ENCODE assay signal across 20 mouse cellular contexts in genomic region chr9:16363713-16364112, GRCm38 (mm10).
DNase-seq lines count a peak whose midpoint lies in the region; ATAC-seq and TF ChIP-seq lines count a peak whose summit lies in the region.
"Had no signal": no experiment of that assay in that cellular context is flagged by ENCODE, and none has a peak within 500 bp of the region (broad histone marks: within the 10 kb centered on the region; RNA-seq: fewer than 3 reads in every experiment).

No protein-coding gene starts in this region.

- H3K4me1 ChIP-seq in kidney, adult 2 months (ENCODE audit: control insufficient read depth, insufficient read depth, low read length): no peaks in the 10 kb centered on the region
- H3K4me1 ChIP-seq in kidney, embryonic 14.5 days (ENCODE audit: control insufficient read depth, insufficient read depth, low read length): no peaks in the 10 kb centered on the region
- H3K4me1 ChIP-seq in limb, embryonic 10.5 days: peaks cover 6% of the 10 kb centered on the region

- H3K9ac ChIP-seq in kidney, embryonic 14.5 days (ENCODE audit: low read depth, low read length): no peak overlapping the region
- H3K9ac ChIP-seq: embryonic facial prominence, embryonic 12.5 days; forebrain, embryonic 13.5 days; forebrain, embryonic 15.5 days had no signal

- TF ChIP-seq POLR2A in kidney, adult 2 months (IDR thresholded peaks at IDR 0.05; ENCODE audit: low read depth, low read length): no peak

- no peak overlapping the region for H3K4me2 ChIP-seq in kidney, embryonic 14.5 days (replicated peaks; ENCODE audit: low read depth, low read length)
- H3K4me2 ChIP-seq: embryonic facial prominence, embryonic 12.5 days; forebrain, embryonic 13.5 days; forebrain, embryonic 15.5 days had no signal

- H3K27me3 ChIP-seq in kidney, adult 2 months (replicated peaks; ENCODE audit: control insufficient read depth, insufficient read depth, low read length): no peaks in the 10 kb centered on the region
- no peaks in the 10 kb centered on the region for H3K27me3 ChIP-seq in kidney, embryonic 14.5 days (ENCODE audit: control insufficient read depth, insufficient read depth, low read length)
- H3K27me3 ChIP-seq in limb, embryonic 10.5 days (ENCODE audit: low read depth, poor library complexity, severe bottlenecking): no peaks in the 10 kb centered on the region
- H3K27me3 ChIP-seq: embryonic facial prominence, embryonic 12.5 days; forebrain, embryonic 13.5 days; forebrain, embryonic 15.5 days had no signal

- 85% methylated on average over 3 of the region's 3 CpGs for WGBS in kidney, adult 2 months
- WGBS in kidney, embryonic 14.5 days: 88% methylated on average over 3 of the region's 3 CpGs
- WGBS in limb, embryonic 10.5 days: 86% methylated on average over 3 of the region's 3 CpGs

- H3K27ac ChIP-seq in kidney, adult 2 months (ENCODE audit: insufficient read depth, low read depth, low read length): no peak overlapping the region
- H3K27ac ChIP-seq in kidney, embryonic 14.5 days (ENCODE audit: low read depth, low read length): no peak overlapping the region
- no peak overlapping the region for H3K27ac ChIP-seq in limb, embryonic 10.5 days
- H3K27ac ChIP-seq: embryonic facial prominence, embryonic 10.5 days; embryonic facial prominence, embryonic 12.5 days; forebrain, embryonic 13.5 days; forebrain, embryonic 15.5 days had no signal

- peak; percentile 2 for DNase-seq in kidney, adult 2 months
- no peak for DNase-seq in layer of hippocampus, adult 8-10 months (ENCODE audit: low spot score in 2 of 2)
- DNase-seq in limb, embryonic 10.5 days (ENCODE audit: low spot score): no peak
- DNase-seq: adrenal gland, adult 8-10 months; adrenal gland, postnatal 14 days; adrenal gland, postnatal 36 days; cerebellum, adult 11 months; cerebellum, adult 18-20 months; cerebellum, adult 8-10 months; cerebellum, adult 9-11 months; cerebellum, postnatal 14 days; cerebellum, postnatal 36 days had no signal

- no peak for ATAC-seq in kidney, embryonic 14.5 days (ENCODE audit: low FRiP score, low TSS enrichment)
- peak; percentile 96 for ATAC-seq in common myeloid progenitor, adult 5-6 weeks (replicated peaks; ENCODE audit: low read depth, poor library complexity, severe bottlenecking)
- ATAC-seq in megakaryocyte, adult 5-6 weeks (ENCODE audit: poor library complexity, severe bottlenecking): peak; percentile 92
- no peak for ATAC-seq in activated CD4-positive, CD25-positive, alpha-beta regulatory T cell, adult 4 months
- ATAC-seq: forebrain, embryonic 13.5 days; forebrain, embryonic 15.5 days had no signal

- no peak for TF ChIP-seq CTCF in kidney, adult 2 months (conservative IDR thresholded peaks at IDR 0.05; ENCODE audit: insufficient read depth, insufficient read length, low read depth, low read length)

- no peaks in the 10 kb centered on the region for H3K9me3 ChIP-seq in kidney, embryonic 14.5 days (ENCODE audit: control insufficient read depth, low read length)
- no peaks in the 10 kb centered on the region for H3K9me3 ChIP-seq in limb, embryonic 10.5 days (replicated peaks)
- H3K9me3 ChIP-seq: embryonic facial prominence, embryonic 10.5 days; embryonic facial prominence, embryonic 12.5 days; forebrain, embryonic 13.5 days; forebrain, embryonic 15.5 days had no signal

- H3K36me3 ChIP-seq in kidney, adult 2 months (ENCODE audit: control insufficient read depth, insufficient read depth, low read length): no peaks in the 10 kb centered on the region
- H3K36me3 ChIP-seq in kidney, embryonic 14.5 days (ENCODE audit: control insufficient read depth, insufficient read depth, low read length): no peaks in the 10 kb centered on the region
- no peaks in the 10 kb centered on the region for H3K36me3 ChIP-seq in limb, embryonic 10.5 days
- H3K36me3 ChIP-seq: embryonic facial prominence, embryonic 10.5 days; embryonic facial prominence, embryonic 12.5 days; forebrain, embryonic 15.5 days had no signal

- H3K4me3 ChIP-seq in kidney, adult 2 months (ENCODE audit: insufficient read depth, low read depth, low read length): no peak overlapping the region
- no peak overlapping the region for H3K4me3 ChIP-seq in kidney, embryonic 14.5 days (ENCODE audit: low read length)
- no peak overlapping the region for H3K4me3 ChIP-seq in limb, embryonic 10.5 days
- H3K4me3 ChIP-seq: embryonic facial prominence, embryonic 10.5 days; embryonic facial prominence, embryonic 12.5 days; forebrain, embryonic 13.5 days; forebrain, embryonic 15.5 days had no signal

Comparison
In these comparisons a context has a peak if more than half of its experiments do, and no peak if none do; other contexts are left out.
1. ATAC-seq: peak in common myeloid progenitor, adult 5-6 weeks (single experiment) and megakaryocyte, adult 5-6 weeks (single experiment); none in kidney, embryonic 14.5 days (single experiment) and activated CD4-positive, CD25-positive, alpha-beta regulatory T cell, adult 4 months (single experiment).